Mouse (Mus musculus): Measurements from ENCODE around the gene Ppp1r8.

- no peak for TF ChIP-seq CTCF (IDR thresholded peaks at IDR 0.05; ENCODE audit: control insufficient read depth, insufficient read depth, low read length)
- TF ChIP-seq POLR2A (IDR thresholded peaks at IDR 0.05; ENCODE audit: borderline replicate concordance, control insufficient read depth, low read depth, low read length) = no peak
Observed at GRCm38 (mm10) chr4:132806620-132807191, 36.3 kb downstream of the Ppp1r8 start.
